Mouse (Mus musculus) midbrain, embryonic 10.5 days (tissue): Measurements from ENCODE around the gene Dgcr2. TPM values are rescaled to one million over a fixed set of nuclear protein-coding genes. Genes with fewer than 3 reads are reported as not detected.
A peak's percentile ranks its signal among the peaks of the same experiment; 100 is the strongest.

Experiments used
- DNase-seq: peaks from one replicate; pipeline ENCODE4 v3.0.0-alpha.2; 2017; ENCODE audit warnings: low spot score
- H3K27ac ChIP-seq: fragments of 300-500 bp; sonication (generic); replicated peaks from 2 replicates; pipeline ENCODE4 v1.5.1; 2016; ENCODE audit warnings: mild to moderate bottlenecking
- H3K27me3 ChIP-seq: fragments of 300-500 bp; sonication (generic); 2 replicates; pipeline ENCODE4 v1.6.1; 2016; ENCODE audit warnings: low read depth, mild to moderate bottlenecking; ENCODE audit not compliant: poor library complexity, severe bottlenecking
- H3K36me3 ChIP-seq: fragments of 300-500 bp; sonication (generic); 2 replicates; pipeline ENCODE4 v1.6.1; 2016; ENCODE audit warnings: mild to moderate bottlenecking, moderate library complexity
- H3K4me1 ChIP-seq: fragments of 300-500 bp; sonication (generic); 2 replicates; pipeline ENCODE4 v1.6.1; 2016
- H3K4me3 ChIP-seq: fragments of 300-500 bp; sonication (generic); 2 replicates; pipeline ENCODE4 v1.5.1; 2016; ENCODE audit warnings: mild to moderate bottlenecking, moderate library complexity
- H3K9me3 ChIP-seq: fragments of 300-500 bp; sonication (generic); replicated peaks from 2 replicates; pipeline ENCODE4 v1.6.1; 2016; ENCODE audit warnings: mild to moderate bottlenecking
- WGBS: fragments of 180-500 bp; shearing (Covaris S2); methylation state at CpG from one replicate; pipeline ENCODE4 v1.1.7; 2016; 5-methylcytosine and 5-hydroxymethylcytosine counted together
- polyA plus RNA-seq: library from polyadenylated mRNA; unstranded; fragments of >200 nt; fragmentation: Nextera tagmentation; extraction: Ambion mirVana; gene quantifications from 2 replicates; pipeline ENCODE4 v1.2.1, GENCODE M21; 2016

The Dgcr2 gene
- 102 and 111 TPM in 2 replicates for polyA plus RNA-seq

DNA sequence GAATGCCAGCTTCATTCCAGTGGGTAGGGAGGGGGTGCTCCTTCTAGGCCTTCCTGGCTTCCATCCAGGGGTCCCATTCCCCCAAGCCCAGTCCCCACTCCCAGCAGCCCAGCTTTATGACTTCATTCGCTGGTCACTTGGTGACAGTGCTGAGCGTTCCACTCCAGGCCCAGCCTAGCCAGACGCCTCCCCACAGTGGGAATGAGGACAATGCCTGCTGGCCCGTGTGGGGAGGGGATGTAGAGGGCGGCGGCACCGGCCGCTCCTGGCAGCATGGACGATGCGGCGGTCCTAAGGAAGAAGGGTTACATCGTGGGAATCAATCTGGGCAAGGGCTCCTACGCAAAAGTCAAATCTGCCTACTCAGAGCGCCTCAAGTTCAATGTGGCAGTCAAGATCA is at the start of gene Dgcr2, which contains the start of gene Tssk2:
Gene Dgcr2 (minus strand): TSS at position 101 of the 400 bp plus-strand sequence.
Gene Tssk2 (plus strand): TSS at position 176 of the 400 bp plus-strand sequence.
- WGBS = 94% methylated on average over 14 of the region's 14 CpGs
- peaks cover 56% of the 10 kb centered on the region for H3K36me3 ChIP-seq

DNA sequence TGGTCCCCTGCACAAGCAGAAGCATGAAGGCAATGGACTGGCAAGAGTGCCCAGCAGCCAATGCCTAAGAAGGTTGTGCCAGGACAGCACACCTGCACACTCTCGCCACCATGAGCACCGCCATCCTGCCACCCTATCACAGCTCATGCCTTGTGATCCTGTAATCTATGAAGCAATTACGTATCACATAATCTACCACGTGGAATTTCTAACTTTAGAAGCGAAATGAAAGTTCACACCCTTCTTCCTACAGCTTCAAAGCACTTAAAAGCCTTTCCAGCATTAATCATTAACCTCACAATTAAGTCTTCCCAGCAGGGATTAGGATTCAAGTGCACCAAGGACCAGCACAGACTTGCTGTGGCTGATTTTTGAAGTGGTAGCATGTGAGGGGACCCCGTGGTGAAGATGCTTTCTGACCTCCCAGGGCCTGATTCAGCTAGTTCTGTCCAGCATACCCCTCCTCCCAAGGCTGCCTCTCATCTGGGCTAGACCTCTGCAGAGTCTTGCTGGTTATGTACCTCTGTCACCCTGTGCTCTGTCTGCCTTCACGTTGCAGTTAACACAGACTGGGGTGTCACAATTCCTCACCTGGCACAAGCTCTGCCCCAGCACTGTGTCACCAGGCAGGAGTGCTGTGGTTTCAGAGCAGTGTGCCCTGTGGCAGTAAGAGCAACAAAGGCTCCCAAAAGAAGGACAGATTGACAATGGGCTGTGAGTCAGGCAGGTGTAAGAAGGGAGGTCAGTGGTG is 46.9 kb upstream of the Dgcr2 start:
- DNase-seq = no peak
- H3K36me3 ChIP-seq = no peaks in the 10 kb centered on the region
- H3K4me3 ChIP-seq = no peak overlapping the region
- no peak overlapping the region for H3K27ac ChIP-seq
- H3K4me1 ChIP-seq = peaks cover 16% of the 10 kb centered on the region
- no peaks in the 10 kb centered on the region for H3K27me3 ChIP-seq
- WGBS = 66% methylated on average over 7 of the region's 7 CpGs
- H3K9me3 ChIP-seq = no peaks in the 10 kb centered on the region

More for the DNA sequence above, at the start of gene Dgcr2, which contains the start of gene Tssk2:
- Histone ChIP-seq H3K9me3 (no peaks in the 10 kb centered on the region), H3K27ac (no peak within 1 kb of the TSS), H3K4me1 (no peaks in the 10 kb centered on the region), H3K27me3 (no peaks in the 10 kb centered on the region), H3K4me3 (no peak within 1 kb of the TSS)
- DNase-seq = no peak

- Histone ChIP-seq H3K27ac (no peak overlapping the region), H3K4me1 (peaks cover 6% of the 10 kb centered on the region), H3K36me3 (no peaks in the 10 kb centered on the region), H3K4me3 (no peak overlapping the region), H3K27me3 (peaks cover 1% of the 10 kb centered on the region; the same call in 1 of the 2 replicates), H3K9me3 (no peaks in the 10 kb centered on the region)
- WGBS = 67% methylated on average over 8 of the region's 8 CpGs
- no peak for DNase-seq
Measured at GRCm38 (mm10) chr16:17943466-17943865, 45.1 kb upstream of the Dgcr2 start.

GRCm38 (mm10) chr16:17939255-17939751 is 40.9 kb upstream of the Dgcr2 start:
- Histone ChIP-seq H3K9me3 (no peaks in the 10 kb centered on the region), H3K27ac (no peak overlapping the region), H3K4me3 (no peak overlapping the region), H3K4me1 (peaks cover 6% of the 10 kb centered on the region), H3K36me3 (no peaks in the 10 kb centered on the region), H3K27me3 (peaks cover 25% of the 10 kb centered on the region)
- DNase-seq = no peak
- WGBS = 63% methylated on average over 9 of the region's 9 CpGs

DNA sequence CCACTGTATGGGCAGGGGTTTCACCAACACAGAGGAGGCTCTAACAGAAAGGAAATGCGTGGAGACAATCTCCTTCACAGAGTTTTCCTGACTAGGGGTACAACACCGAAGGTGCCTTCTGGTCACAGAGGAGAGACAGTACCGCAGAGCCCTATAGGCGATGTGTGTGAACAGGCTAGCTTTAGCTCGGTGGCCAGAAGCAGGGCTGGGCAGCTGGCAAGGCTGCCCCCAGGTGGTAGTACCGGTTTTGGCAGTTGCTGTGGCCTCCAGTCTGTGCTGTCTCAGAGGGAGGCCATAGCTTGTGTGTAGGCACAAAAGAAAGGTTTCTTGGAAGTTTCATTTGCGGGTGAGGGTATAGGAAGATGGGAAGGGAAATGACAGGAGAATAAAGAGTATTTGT is 40.5 kb upstream of the Dgcr2 start:
- peak; percentile 62 for DNase-seq
- H3K36me3 ChIP-seq = no peaks in the 10 kb centered on the region
- 10% methylated on average over 7 of the region's 7 CpGs for WGBS
- peaks cover 6% of the 10 kb centered on the region for H3K4me1 ChIP-seq
- peaks cover 28% of the 10 kb centered on the region for H3K27me3 ChIP-seq
- no peak overlapping the region for H3K4me3 ChIP-seq
- H3K9me3 ChIP-seq = no peaks in the 10 kb centered on the region
- H3K27ac ChIP-seq = no peak overlapping the region; the same call in 1 of the 2 replicates

- Histone ChIP-seq H3K27ac (no peak overlapping the region), H3K4me3 (no peak overlapping the region), H3K9me3 (no peaks in the 10 kb centered on the region), H3K4me1 (peaks cover 6% of the 10 kb centered on the region), H3K36me3 (no peaks in the 10 kb centered on the region), H3K27me3 (peaks cover 32% of the 10 kb centered on the region)
- no peak for DNase-seq
- WGBS = 82% methylated on average over 7 of the region's 7 CpGs
Measured at GRCm38 (mm10) chr16:17938187-17938586, 39.8 kb upstream of the Dgcr2 start.

GRCm38 (mm10) chr16:17936776-17937175 is 38.4 kb upstream of the Dgcr2 start:
- Histone ChIP-seq H3K4me1 (peaks cover 6% of the 10 kb centered on the region), H3K36me3 (no peaks in the 10 kb centered on the region), H3K4me3 (no peak overlapping the region), H3K27ac (no peak overlapping the region), H3K27me3 (peaks cover 32% of the 10 kb centered on the region), H3K9me3 (no peaks in the 10 kb centered on the region)
- DNase-seq = no peak
- WGBS = 84% methylated on average over 10 of the region's 10 CpGs

DNA sequence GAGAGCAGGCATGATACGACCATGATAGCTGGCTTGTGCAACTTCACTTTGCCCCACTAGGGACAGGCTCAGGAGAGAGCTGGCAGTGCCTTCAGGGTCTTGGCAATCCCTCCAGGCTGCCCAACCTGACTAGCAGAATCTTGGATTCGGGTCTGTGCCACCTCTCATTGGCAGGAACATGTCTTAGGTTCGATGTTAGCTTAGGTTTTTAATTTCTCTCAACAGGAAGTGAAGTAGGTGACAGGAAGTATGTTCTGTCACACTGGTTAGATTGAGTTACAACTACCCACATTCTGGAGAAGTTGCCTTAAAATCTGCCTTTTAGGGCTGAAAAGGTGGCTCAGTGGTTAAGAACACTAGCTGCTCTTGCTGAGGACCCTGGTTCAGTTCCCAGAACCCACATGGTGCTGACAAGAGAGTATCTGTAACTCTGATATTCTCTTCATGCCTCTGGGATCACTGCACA is 36.1 kb upstream of the Dgcr2 start:
- peaks cover 38% of the 10 kb centered on the region for H3K27me3 ChIP-seq
- H3K9me3 ChIP-seq = no peaks in the 10 kb centered on the region
- H3K27ac ChIP-seq = no peak overlapping the region
- 73% methylated on average over 3 of the region's 3 CpGs for WGBS
- H3K4me1 ChIP-seq = peaks cover 9% of the 10 kb centered on the region
- H3K4me3 ChIP-seq = no peak overlapping the region
- H3K36me3 ChIP-seq = no peaks in the 10 kb centered on the region
- no peak for DNase-seq

DNA sequence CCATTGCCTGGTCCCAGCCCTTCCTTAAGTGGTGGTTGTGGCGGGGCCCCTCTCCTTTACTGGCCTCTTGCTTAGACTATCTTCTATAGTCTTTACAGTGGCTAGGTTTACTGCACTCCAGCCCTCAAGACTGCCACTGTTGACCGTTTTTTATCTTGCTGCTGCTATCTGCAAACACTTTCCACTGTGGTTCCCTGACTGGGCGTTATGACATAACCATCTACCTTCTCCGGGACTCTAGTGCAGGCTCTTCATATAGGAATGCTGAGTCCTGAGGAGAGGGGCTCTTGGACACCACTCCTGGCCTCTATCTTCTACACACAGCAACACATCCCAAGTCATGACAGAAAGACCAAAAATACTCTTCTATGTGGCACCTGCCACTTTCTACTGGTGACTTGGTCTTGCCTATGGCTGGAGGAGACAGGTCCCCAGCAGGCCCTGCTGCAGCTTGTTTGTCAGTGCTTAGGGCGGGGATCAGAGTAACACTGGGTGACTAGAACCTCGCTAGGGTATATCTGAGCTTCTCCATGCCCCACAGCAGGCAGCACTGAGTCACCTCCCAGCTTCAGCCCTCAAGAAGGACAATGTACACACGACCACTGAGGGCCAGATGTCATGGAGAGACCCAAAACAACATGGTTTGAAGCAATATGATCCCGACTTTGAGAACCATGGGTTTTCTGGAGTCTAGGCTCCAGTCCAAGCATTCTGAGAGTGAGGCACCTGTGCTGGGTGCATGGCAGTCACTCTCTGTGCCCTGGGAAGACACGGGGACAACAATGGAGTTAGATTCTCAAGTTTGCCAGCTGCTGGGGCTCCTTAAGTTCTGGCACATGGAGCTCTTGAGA is 35.5 kb upstream of the Dgcr2 start:
- H3K27ac ChIP-seq = no peak overlapping the region
- H3K4me1 ChIP-seq = peaks cover 11% of the 10 kb centered on the region
- no peak for DNase-seq
- peaks cover 38% of the 10 kb centered on the region for H3K27me3 ChIP-seq
- no peaks in the 10 kb centered on the region for H3K9me3 ChIP-seq
- WGBS = 74% methylated on average over 9 of the region's 9 CpGs
- H3K36me3 ChIP-seq = no peaks in the 10 kb centered on the region
- H3K4me3 ChIP-seq = no peak overlapping the region

DNA sequence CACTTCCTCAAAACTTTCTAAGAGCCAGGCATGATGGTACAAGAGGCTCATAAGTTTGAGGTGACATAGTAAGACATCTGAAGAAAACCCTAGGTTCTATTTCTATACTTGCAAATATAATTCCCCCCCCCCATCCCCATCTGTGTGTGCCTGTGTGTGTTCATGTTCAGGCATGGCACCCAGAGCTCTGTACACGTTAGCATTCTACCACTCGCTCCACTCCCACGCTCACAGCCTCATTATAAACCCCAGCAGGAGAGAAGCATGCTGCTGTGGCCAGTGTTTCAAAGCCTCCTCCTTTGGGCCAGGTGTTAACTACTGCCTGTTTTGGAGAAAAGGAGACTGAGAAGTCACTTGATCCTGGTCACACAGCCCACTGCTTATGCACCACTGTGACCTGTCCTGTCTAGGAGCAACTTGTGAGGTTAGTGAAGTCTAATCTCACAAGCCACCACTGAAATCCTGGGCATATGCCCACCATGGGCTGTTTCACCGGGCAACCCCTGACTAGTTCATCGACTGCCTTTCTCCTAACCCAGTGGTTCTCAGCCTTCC is 33.6 kb upstream of the Dgcr2 start:
- Histone ChIP-seq H3K4me3 (no peak overlapping the region), H3K27ac (no peak overlapping the region), H3K9me3 (no peaks in the 10 kb centered on the region), H3K4me1 (peaks cover 26% of the 10 kb centered on the region), H3K27me3 (peaks cover 24% of the 10 kb centered on the region; the same call in 1 of the 2 replicates), H3K36me3 (no peaks in the 10 kb centered on the region)
- peak; percentile 10 for DNase-seq
- WGBS = 78% methylated on average over 5 of the region's 5 CpGs

- DNase-seq = no peak
- Histone ChIP-seq H3K27me3 (peaks cover 29% of the 10 kb centered on the region; the same call in 1 of the 2 replicates), H3K9me3 (no peaks in the 10 kb centered on the region), H3K27ac (no peak overlapping the region; the same call in 1 of the 2 replicates), H3K4me1 (peaks cover 36% of the 10 kb centered on the region), H3K4me3 (no peak overlapping the region), H3K36me3 (peaks cover 19% of the 10 kb centered on the region)
- 67% methylated on average over 2 of the region's 2 CpGs for WGBS
Measured at GRCm38 (mm10) chr16:17929631-17930030, 31.3 kb upstream of the Dgcr2 start.

DNA sequence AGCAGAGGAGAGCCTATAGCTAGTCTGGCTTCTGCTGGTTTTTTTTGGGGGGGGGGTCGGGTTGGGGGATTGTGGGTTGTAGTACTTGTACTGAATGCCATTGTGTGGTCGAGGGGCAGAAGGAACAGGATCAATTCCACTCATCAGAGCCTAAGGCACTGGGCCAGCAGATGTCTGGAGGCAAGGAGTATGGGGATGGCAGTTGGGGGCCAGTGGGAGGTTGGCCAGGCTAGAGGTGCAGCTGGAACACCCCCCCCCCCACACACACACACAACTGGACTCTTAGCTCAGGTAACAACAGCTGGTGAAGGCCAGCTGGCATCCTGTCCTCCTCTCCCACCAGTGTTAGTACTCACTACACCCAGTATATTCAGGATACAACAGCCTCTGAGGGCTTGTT is 30.8 kb upstream of the Dgcr2 start:
- Histone ChIP-seq H3K27me3 (peaks cover 29% of the 10 kb centered on the region; the same call in 1 of the 2 replicates), H3K4me1 (peaks cover 36% of the 10 kb centered on the region), H3K36me3 (peaks cover 23% of the 10 kb centered on the region), H3K9me3 (no peaks in the 10 kb centered on the region), H3K4me3 (peak overlapping the region; percentile 81), H3K27ac (peak overlapping the region; percentile 90)
- no peak for DNase-seq
- 14% methylated on average over 2 of the region's 2 CpGs for WGBS
